Mouse (Mus musculus) hindbrain, embryonic 12.5 days (tissue): ENCODE data around the gene Men1. TPM values are rescaled to one million over a fixed set of nuclear protein-coding genes. Genes with fewer than 3 reads are reported as not detected.
"Not testable (repeated sequence)": the region's sequence is repeated elsewhere in the genome, so short reads cannot be mapped to it uniquely, and the experiment has no call there.

Experiments
- ATAC-seq: fragments of 200-750 bp; cut with Nextera tagmentation; 2 replicates; pipeline ENCODE4 v1.8.0; 2017; ENCODE audit warnings: moderate TSS enrichment; ENCODE audit not compliant: low FRiP score
- H3K27ac ChIP-seq: fragments of 300-500 bp; sonication (generic); 2 replicates; pipeline ENCODE4 v1.5.1; 2016; ENCODE audit warnings: mild to moderate bottlenecking
- H3K27me3 ChIP-seq: fragments of 300-500 bp; sonication (generic); 2 replicates; pipeline ENCODE4 v1.6.1; 2016; ENCODE audit warnings: mild to moderate bottlenecking
- H3K36me3 ChIP-seq: fragments of 300-500 bp; sonication (generic); 2 replicates; pipeline ENCODE4 v1.6.1; 2016; ENCODE audit warnings: mild to moderate bottlenecking
- H3K4me1 ChIP-seq: fragments of 300-500 bp; sonication (generic); 2 replicates; pipeline ENCODE4 v1.6.1; 2016
- H3K4me2 ChIP-seq: fragments of 300-500 bp; sonication (generic); replicated peaks from 2 replicates; pipeline ENCODE4 v1.6.1; 2016; ENCODE audit warnings: mild to moderate bottlenecking
- H3K4me3 ChIP-seq: fragments of 300-500 bp; sonication (generic); 2 replicates; pipeline ENCODE4 v1.5.1; 2016; ENCODE audit warnings: mild to moderate bottlenecking
- H3K9ac ChIP-seq: fragments of 300-500 bp; sonication (generic); 2 replicates; pipeline ENCODE4 v1.6.1; 2016; ENCODE audit warnings: mild to moderate bottlenecking, moderate library complexity
- H3K9me3 ChIP-seq: fragments of 300-500 bp; sonication (generic); replicated peaks from 2 replicates; pipeline ENCODE4 v1.6.1; 2016; ENCODE audit warnings: mild to moderate bottlenecking
- WGBS: fragments of 180-500 bp; shearing (Covaris S2); methylation state at CpG from one replicate; pipeline ENCODE4 v1.1.7; 2016; 5-methylcytosine and 5-hydroxymethylcytosine counted together
- polyA plus RNA-seq: library from polyadenylated mRNA; unstranded; fragments of >200 nt; fragmentation: Nextera tagmentation; extraction: Ambion mirVana; gene quantifications from 2 replicates; pipeline ENCODE4 v1.2.1, GENCODE M21; 2016

The Men1 gene
- 91.5 and 95.8 TPM in 2 replicates for polyA plus RNA-seq

DNA sequence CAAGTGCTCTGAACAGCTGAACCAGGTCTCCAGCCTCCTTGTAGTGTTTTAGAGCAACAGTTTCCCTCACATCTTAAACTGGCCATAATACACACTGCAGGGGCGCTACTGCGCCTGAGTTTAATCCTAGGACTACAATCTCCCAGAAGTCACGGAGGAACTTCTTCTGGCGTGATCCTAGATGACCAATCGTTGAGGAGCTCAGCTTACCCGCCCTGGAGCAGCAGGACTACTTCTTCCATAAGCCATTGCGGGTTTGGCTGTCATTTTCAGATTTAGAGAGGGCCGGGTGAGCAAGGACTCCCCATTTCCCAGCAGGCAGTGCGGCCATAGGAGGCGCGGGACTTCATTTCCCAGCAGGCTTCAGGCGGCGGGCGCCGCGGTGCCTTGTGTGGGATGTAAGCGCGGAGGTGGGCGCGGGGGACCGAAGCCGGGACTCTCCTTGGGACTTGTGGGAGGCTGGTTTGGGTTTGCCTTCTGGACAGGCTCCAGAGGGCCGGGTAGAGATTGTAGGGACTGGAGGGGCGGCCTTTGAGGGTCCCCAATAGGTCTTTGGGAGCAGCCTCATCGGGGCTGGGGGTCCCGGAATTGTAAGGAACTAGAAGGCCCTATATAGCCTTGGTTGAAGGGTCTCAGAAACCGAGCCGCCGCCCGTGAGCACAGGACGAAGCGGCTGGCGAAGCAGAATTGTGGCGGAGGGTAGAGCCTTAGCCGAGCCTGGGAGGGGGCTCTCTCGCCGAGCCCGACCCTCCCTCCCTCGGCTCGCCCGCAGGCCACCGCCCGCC lies at the start of gene Men1:
TSS of gene Men1 (plus strand) at position 307 of the 785 bp plus-strand sequence.
- H3K4me3 ChIP-seq = peak within 1 kb of the TSS; percentile 82
- peak; percentile 93 for ATAC-seq
- WGBS = under 1% methylated on average over 43 of the region's 43 CpGs

DNA sequence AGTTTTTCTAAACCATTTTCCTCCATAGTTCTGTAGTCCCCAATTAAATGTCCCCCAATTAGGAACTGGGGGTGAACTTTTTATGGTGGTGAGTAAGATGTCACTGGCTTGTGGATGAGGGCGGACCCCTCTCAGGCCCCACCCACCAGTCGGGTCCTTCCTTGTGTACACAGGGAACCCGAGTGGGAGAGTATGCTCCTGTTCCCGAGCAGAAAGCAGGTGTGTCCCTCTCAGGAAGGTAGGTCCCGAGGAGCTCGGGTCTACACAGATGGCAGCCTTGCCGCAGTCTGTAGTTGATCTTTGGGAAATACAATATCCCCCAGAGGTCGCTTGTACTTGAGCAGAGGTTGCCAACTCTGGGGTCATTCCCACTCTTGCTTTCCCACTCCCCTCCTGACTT lies 49.6 kb upstream of the Men1 start:
- H3K36me3 ChIP-seq = peaks cover 77% of the 10 kb centered on the region
- H3K4me1 ChIP-seq = 0 out of 2 replicates have a peak, but pooled peaks cover 7% of the 10 kb centered on the region
- H3K27ac ChIP-seq = no peak overlapping the region
- H3K9me3 ChIP-seq = no peaks in the 10 kb centered on the region
- H3K4me2 ChIP-seq = no peak overlapping the region
- H3K4me3 ChIP-seq = no peak overlapping the region
- no peak for ATAC-seq
- H3K9ac ChIP-seq = no peak overlapping the region
- H3K27me3 ChIP-seq = no peaks in the 10 kb centered on the region
- 83% methylated on average over 8 of the region's 8 CpGs for WGBS

More for the DNA sequence above, at the start of gene Men1:
- peak within 1 kb of the TSS; percentile 97 for H3K4me2 ChIP-seq
- peaks cover 26% of the 10 kb centered on the region for H3K4me1 ChIP-seq
- peak within 1 kb of the TSS; percentile 71 for H3K27ac ChIP-seq
- H3K9me3 ChIP-seq = no peaks in the 10 kb centered on the region
- peaks cover 29% of the 10 kb centered on the region for H3K36me3 ChIP-seq
- peak within 1 kb of the TSS; percentile 94 for H3K9ac ChIP-seq
- H3K27me3 ChIP-seq = no peaks in the 10 kb centered on the region

DNA sequence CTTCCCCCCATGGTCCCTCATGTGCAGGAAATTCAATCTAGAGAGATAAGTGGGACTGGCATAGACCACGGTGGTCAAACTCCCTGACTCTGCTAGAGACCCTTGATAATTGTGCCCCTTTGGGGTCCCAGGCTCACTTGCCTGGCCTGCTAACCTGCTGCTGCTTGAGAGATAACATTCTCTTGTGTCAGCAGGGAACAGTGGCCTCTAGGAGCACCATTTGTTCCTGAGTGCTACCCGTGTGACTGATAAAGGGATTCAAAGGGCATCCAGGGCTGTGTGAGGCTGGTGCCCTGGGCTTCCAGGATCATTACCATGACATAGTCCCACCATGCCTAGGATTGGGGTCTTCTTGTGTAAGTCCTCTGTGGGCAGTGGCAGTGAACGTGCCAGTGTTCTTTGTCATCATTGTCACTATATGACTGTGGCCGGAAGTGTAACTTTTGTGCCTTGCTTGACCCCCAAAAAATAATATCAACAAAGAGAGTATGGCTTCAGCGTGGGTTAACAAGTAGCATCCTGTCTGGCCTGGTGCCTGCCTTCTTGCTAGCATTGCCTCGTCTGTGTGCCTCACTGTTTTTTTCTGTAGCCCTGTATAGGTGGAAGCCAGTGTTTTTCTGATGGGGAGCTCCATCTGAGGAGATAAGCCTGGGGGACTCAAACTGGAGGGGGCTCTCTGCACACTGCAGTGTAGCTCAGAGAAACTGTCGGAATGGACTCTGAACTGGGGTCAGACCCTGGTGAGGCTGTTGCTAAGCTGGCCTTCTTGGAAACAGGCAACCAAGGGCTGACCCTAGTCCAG lies 48.9 kb upstream of the Men1 start:
- no peak overlapping the region for H3K9ac ChIP-seq
- 77% methylated on average over 7 of the region's 7 CpGs for WGBS
- ATAC-seq = no peak
- H3K4me3 ChIP-seq = no peak overlapping the region
- no peaks in the 10 kb centered on the region for H3K27me3 ChIP-seq
- no peaks in the 10 kb centered on the region for H3K9me3 ChIP-seq
- no peak overlapping the region for H3K4me2 ChIP-seq
- H3K36me3 ChIP-seq = peaks cover 71% of the 10 kb centered on the region
- H3K4me1 ChIP-seq = 0 out of 2 replicates have a peak, but pooled peaks cover 5% of the 10 kb centered on the region
- H3K27ac ChIP-seq = no peak overlapping the region

DNA sequence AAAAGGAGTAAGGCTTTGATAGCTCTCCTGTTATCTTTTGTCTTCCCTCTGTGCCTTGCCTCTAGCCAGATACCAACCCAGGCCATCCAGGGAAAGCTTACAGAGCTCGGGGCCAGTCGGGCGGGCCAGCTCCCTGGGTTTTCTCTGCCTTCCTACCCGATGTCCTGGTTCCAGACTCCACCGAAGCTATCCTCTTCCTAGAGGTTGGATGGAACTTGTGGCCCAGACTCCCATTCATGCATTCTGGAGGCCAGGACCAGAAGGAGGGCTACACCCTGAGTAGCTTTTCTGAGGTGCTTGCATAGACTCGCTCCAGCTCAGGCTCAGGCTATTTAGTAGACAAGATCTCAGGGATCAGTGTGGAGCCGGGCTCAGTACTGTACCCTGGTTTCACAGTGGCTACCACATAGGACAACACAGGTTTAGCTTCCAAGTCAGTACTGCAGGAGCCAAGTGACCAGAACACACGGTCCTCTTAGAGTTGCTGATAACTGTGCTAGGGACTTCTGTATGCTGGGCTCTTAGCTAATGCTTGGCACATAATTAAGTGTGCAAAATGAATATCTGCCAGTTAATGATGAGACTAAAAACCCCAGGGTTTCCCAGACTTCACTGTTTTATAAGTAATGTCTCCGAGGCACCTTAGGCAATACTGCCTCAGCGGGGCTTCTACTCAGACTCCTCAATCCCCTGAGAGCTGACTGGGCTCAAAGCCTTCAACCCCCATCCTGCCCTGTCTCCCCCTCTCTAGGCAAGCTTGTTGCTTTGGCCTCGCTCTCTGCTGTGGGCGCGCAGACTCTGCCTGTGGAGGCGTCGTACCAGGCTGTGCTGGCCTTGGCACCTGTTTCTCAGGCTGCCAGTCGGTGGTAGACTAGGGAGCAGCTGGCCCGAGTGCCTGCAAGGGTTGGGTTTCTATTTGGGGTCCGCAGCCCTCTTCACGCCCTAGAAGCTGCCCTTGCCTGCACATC lies 48.1 kb upstream of the Men1 start:
- H3K9me3 ChIP-seq = no peaks in the 10 kb centered on the region
- H3K4me1 ChIP-seq = 0 out of 2 replicates have a peak, but pooled peaks cover 5% of the 10 kb centered on the region
- H3K36me3 ChIP-seq = peaks cover 63% of the 10 kb centered on the region
- H3K9ac ChIP-seq = no peak overlapping the region
- no peak for ATAC-seq
- H3K4me2 ChIP-seq = no peak overlapping the region
- no peak overlapping the region for H3K27ac ChIP-seq
- no peaks in the 10 kb centered on the region for H3K27me3 ChIP-seq
- WGBS = 91% methylated on average over 19 of the region's 19 CpGs
- H3K4me3 ChIP-seq = no peak overlapping the region

DNA sequence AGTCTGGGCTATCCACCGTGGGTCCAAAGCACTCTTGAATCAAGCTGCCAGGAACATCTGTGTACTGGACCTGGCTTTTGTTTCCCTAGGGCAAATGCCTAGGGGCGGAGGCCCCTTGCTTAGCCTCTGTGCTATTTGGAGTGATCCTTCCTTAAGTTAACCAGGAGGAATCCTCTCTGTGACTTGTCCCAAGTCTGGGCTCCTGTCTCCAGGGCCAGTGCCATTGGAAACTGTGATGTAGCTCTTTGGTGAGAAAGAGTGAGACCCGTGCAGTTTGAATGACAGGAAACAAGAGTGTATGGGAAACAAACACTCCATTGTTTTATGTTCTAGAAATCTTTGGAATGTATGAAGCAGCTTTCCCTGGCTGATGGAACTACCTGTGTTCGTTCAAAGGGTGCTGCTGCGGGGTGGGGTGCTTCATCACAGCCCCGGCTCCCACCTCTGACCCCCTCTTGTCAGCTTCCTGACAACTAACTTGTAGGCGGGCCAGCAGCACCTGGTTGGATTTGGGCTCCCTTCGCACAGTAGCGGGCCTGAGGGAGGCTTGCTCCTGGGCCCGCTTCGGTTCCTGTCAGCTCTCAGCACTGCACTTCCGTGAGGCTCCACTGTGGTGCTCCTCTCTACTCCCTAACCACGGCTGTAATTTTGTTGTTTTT lies 46.4 kb upstream of the Men1 start:
- Histone ChIP-seq H3K27ac (no peak overlapping the region), H3K4me2 (no peak overlapping the region), H3K27me3 (no peaks in the 10 kb centered on the region), H3K9me3 (no peaks in the 10 kb centered on the region), H3K4me3 (no peak overlapping the region), H3K4me1 (0 out of 2 replicates have a peak, but pooled peaks cover 5% of the 10 kb centered on the region), H3K36me3 (peaks cover 59% of the 10 kb centered on the region), H3K9ac (no peak overlapping the region)
- WGBS = 72% methylated on average over 13 of the region's 13 CpGs
- no peak for ATAC-seq

DNA sequence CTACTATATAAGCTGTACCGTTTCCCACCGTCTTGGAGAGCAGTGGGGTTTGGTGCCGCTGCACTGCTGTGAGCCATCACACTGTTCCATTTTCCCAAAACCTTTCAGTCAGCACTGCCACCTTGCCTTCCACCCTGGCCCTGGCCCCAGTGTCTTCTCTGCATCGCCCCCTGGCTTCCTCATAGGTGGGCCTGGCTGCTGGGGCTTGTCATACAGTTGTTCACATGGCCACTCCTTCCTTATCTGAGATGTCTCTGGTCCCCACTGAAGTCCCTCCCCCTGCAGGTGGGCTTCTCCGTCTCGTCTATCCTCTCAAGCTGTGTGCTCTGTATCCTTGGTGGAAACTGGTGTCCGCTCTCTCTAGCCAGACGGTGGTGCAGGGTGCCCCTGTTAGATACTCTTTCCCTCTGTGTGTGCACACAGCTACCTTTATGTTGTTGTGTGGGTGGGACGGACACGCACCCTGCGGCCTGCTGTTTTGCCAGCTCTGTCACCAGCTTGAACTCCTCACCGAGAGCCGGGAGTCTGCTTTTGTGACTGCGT lies 45.0 kb upstream of the Men1 start:
- 91% methylated on average over 14 of the region's 14 CpGs for WGBS
- H3K4me3 ChIP-seq = no peak overlapping the region
- 0 out of 2 replicates have a peak, but pooled peaks cover 5% of the 10 kb centered on the region for H3K4me1 ChIP-seq
- H3K9me3 ChIP-seq = no peaks in the 10 kb centered on the region
- no peak for ATAC-seq
- peaks cover 53% of the 10 kb centered on the region for H3K36me3 ChIP-seq
- no peak overlapping the region for H3K27ac ChIP-seq
- H3K9ac ChIP-seq = no peak overlapping the region; the same call in 1 of the 2 replicates
- H3K4me2 ChIP-seq = no peak overlapping the region
- no peaks in the 10 kb centered on the region for H3K27me3 ChIP-seq

DNA sequence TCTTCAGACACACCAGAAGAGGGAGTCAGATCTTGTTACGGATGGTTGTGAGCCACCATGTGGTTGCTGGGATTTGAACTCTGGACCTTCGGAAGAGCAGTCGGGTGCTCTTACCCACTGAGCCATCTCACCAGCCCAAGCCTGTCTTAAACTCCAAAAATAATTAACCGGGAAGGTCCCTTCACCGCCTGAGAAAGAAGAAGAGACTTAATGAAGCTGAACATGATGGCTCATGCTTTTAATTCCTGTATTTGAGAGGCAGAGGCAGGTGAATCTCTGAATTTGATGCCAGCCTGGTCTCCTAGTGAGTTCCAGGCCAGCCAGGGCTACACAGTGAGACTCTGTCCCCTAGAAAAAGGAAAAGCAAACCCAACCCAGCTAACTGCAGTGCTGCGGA lies 44.1 kb upstream of the Men1 start:
- not testable (repeated sequence) for H3K4me3 ChIP-seq, H3K27me3 ChIP-seq, H3K9me3 ChIP-seq, H3K9ac ChIP-seq, H3K4me1 ChIP-seq, H3K27ac ChIP-seq, H3K4me2 ChIP-seq, ATAC-seq
- 84% methylated on average over 5 of the region's 6 CpGs for WGBS
- H3K36me3 ChIP-seq = peaks cover 53% of the 10 kb centered on the region

DNA sequence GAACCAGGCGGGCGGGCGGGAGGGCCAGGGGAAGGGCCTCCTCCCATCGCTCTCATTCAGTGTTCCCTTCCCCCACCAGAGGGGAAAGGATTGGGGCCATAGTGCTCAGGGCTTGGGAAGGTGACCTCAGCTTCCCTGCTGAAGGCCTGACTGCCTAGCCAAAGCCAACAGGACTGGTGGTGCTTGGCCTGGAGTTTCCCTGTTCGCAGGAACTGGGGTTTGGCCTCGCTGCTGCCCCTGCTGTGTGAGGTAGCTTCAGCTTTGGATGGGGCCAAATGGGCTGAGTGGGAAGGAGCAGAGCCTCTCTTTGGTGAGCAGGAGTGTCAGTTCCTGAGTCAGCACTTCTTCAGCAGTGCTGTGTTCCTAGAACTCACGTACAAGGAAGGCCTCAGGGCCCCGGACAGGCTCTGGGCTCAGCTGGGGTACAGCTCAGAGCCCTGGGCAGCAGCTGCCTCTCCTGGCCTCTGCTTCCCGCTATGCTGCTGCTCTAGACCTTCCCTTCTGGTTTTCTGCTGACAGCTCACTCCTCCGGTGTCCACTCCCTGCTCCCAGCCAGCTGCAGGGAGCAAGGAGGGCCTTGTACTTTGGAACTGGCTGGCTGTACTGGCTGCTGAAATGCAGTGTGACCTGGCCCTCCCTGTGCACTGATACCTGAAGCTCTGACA lies 43.5 kb upstream of the Men1 start:
- Histone ChIP-seq H3K9ac (no peak overlapping the region), H3K36me3 (peaks cover 54% of the 10 kb centered on the region), H3K27ac (no peak overlapping the region), H3K4me1 (0 out of 2 replicates have a peak, but pooled peaks cover 5% of the 10 kb centered on the region), H3K4me3 (no peak overlapping the region), H3K9me3 (no peaks in the 10 kb centered on the region), H3K27me3 (no peaks in the 10 kb centered on the region), H3K4me2 (no peak overlapping the region)
- 78% methylated on average over 10 of the region's 10 CpGs for WGBS
- ATAC-seq = no peak

DNA sequence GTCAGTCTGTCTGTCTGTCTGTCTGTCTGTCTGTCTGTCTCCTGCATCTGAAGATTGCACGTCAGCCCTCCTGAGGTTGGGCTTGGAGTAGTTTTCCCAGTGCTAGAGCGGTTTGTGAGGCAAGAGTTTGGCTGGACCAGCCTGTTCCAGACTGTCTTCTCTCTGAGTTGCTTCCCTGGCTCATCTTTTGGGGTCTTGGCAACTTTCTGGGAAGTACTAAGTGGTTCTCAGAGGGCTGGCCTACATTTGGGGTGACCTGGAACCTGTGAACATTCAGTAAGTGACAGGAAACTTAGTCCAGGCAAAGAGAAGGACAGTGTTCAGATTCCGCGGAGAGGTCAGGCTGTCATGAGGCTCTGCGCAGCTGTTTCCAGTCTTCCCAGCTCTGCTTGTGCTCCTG lies 42.5 kb upstream of the Men1 start:
- no peaks in the 10 kb centered on the region for H3K27me3 ChIP-seq
- peaks cover 56% of the 10 kb centered on the region for H3K36me3 ChIP-seq
- no peak overlapping the region for H3K4me2 ChIP-seq
- H3K9ac ChIP-seq = no peak overlapping the region
- 0 out of 2 replicates have a peak, but pooled peaks cover 2% of the 10 kb centered on the region for H3K4me1 ChIP-seq
- 88% methylated on average over 5 of the region's 5 CpGs for WGBS
- no peaks in the 10 kb centered on the region for H3K9me3 ChIP-seq
- no peak overlapping the region for H3K27ac ChIP-seq
- ATAC-seq = no peak
- no peak overlapping the region for H3K4me3 ChIP-seq

DNA sequence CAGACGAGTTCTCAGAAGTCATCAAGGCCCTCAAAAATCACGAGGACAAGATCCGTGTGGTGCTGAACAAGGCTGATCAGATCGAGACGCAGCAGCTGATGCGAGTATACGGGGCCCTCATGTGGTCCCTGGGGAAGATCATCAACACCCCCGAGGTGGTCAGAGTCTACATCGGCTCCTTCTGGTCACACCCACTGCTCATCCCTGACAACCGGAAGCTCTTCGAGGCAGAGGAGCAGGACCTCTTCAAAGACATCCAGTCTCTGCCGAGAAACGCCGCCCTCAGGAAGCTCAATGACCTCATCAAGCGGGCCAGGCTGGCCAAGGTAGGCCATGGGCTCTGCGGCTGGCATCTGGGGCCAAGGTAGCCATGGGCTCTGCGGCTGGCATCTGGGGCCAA lies 40.5 kb upstream of the Men1 start:
- Histone ChIP-seq H3K27ac (no peak overlapping the region), H3K9me3 (no peaks in the 10 kb centered on the region), H3K4me1 (no peaks in the 10 kb centered on the region), H3K4me3 (no peak overlapping the region), H3K36me3 (peaks cover 72% of the 10 kb centered on the region), H3K27me3 (no peaks in the 10 kb centered on the region), H3K4me2 (no peak overlapping the region), H3K9ac (no peak overlapping the region)
- WGBS = 93% methylated on average over 17 of the region's 17 CpGs
- no peak for ATAC-seq
